Comparison of ENCODE assay signal across 21 mouse cellular contexts in the genomic region with DNA sequence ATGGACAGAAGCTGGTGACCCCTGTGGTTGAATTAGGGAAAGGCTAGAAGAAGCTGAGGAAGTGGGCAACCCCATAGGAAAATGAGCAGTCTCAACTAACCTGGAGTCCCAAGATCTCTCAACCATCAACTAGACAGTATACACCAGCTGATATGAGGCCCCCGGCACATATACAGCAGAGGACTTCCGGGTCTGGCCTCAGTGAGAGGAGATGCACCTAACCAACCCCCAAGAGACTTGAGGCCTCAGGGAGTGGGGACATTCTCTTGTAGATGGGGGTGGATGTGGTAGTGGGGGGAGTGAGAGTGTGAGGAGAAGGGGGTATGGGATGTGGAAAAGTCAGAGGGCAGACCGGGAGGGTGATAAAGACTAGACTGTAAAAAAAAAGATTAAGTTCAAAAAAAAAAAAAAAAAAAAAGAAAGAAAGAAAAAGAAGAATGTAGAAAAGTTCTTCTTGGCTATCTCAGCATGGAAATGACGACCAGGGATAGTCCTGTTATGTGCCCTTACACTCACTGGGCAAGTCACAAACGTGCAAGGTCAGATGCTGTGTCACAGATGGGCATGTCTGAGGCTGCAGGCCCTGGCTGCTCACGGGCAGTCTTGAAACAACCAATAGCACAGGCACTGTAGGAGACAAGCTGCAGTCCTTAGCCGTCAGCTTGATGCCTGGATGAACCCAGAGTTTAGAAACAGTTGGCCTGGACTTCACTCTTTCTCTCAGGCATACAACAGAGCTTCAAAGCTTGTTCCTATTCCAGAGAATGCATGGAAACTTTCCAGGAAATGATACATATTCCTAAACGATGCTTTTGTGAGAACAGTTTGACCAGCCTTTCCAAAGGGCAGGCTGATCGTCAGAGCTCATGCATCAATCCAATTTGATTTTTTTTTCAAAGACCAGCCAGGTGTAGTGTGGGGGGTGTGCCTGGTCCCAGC. TPM values are rescaled to one million over a fixed set of nuclear protein-coding genes. Genes with fewer than 3 reads are reported as not detected.
DNase-seq lines count a peak whose midpoint lies in the region; ATAC-seq and TF ChIP-seq lines count a peak whose summit lies in the region.
"Had no signal": no experiment of that assay in that cellular context is flagged by ENCODE, and none has a peak within 500 bp of the region (broad histone marks: within the 10 kb centered on the region; RNA-seq: fewer than 3 reads in every experiment).

No protein-coding gene starts in this region.

- peak overlapping the region; percentile 28; the same call in 1 of the 2 replicates for H3K27ac ChIP-seq in limb, embryonic 15.5 days
- no peak overlapping the region for H3K27ac ChIP-seq in limb, embryonic 10.5 days
- H3K27ac ChIP-seq in lung, postnatal 0 days (ENCODE audit: low read length): no peak overlapping the region
- H3K27ac ChIP-seq: embryonic facial prominence, embryonic 13.5 days; forebrain, embryonic 13.5 days; gastrocnemius, adult 2 months; hindbrain, embryonic 12.5 days; hindbrain, postnatal 0 days had no signal

- no peak for ATAC-seq in limb, embryonic 15.5 days (ENCODE audit: insufficient number of reproducible peaks, low FRiP score, low TSS enrichment, low read depth)
- ATAC-seq in lung, postnatal 0 days: peak; percentile 49
- ATAC-seq: forebrain, embryonic 13.5 days; forebrain, postnatal 0 days; hindbrain, postnatal 0 days had no signal

- TF ChIP-seq EP300 in lung, postnatal 0 days (IDR thresholded peaks at IDR 0.05): no peak

- H3K9me3 ChIP-seq in limb, embryonic 15.5 days: no peaks in the 10 kb centered on the region
- H3K9me3 ChIP-seq in limb, embryonic 10.5 days (replicated peaks): no peaks in the 10 kb centered on the region
- H3K9me3 ChIP-seq in lung, postnatal 0 days (ENCODE audit: low read length): no peaks in the 10 kb centered on the region
- H3K9me3 ChIP-seq: embryonic facial prominence, embryonic 13.5 days; forebrain, embryonic 13.5 days; hindbrain, embryonic 12.5 days had no signal

- no peaks in the 10 kb centered on the region for H3K27me3 ChIP-seq in limb, embryonic 15.5 days
- H3K27me3 ChIP-seq in limb, embryonic 10.5 days (ENCODE audit: low read depth, poor library complexity, severe bottlenecking): no peaks in the 10 kb centered on the region
- no peaks in the 10 kb centered on the region for H3K27me3 ChIP-seq in lung, postnatal 0 days (replicated peaks; ENCODE audit: insufficient read depth, low read length)
- H3K27me3 ChIP-seq: embryonic facial prominence, embryonic 13.5 days; forebrain, embryonic 13.5 days; hindbrain, embryonic 12.5 days had no signal

- WGBS in limb, embryonic 15.5 days: 54% methylated on average over 9 of the region's 9 CpGs
- WGBS in limb, embryonic 10.5 days: 71% methylated on average over 9 of the region's 9 CpGs
- WGBS in lung, postnatal 0 days: 54% methylated on average over 9 of the region's 9 CpGs

- no peak for TF ChIP-seq CTCF in lung, postnatal 0 days (IDR thresholded peaks at IDR 0.05)

- no peaks in the 10 kb centered on the region for H3K36me3 ChIP-seq in limb, embryonic 15.5 days
- H3K36me3 ChIP-seq in limb, embryonic 10.5 days: no peaks in the 10 kb centered on the region
- no peaks in the 10 kb centered on the region for H3K36me3 ChIP-seq in lung, postnatal 0 days (ENCODE audit: insufficient read depth, low read length)
- H3K36me3 ChIP-seq: embryonic facial prominence, embryonic 13.5 days; hindbrain, embryonic 12.5 days had no signal

- 0 out of 2 replicates have a peak, but pooled peaks cover 3% of the 10 kb centered on the region for H3K4me1 ChIP-seq in limb, embryonic 15.5 days
- H3K4me1 ChIP-seq in limb, embryonic 10.5 days: no peaks in the 10 kb centered on the region
- no peaks in the 10 kb centered on the region for H3K4me1 ChIP-seq in lung, postnatal 0 days (ENCODE audit: insufficient read depth, low read depth, low read length)
- H3K4me1 ChIP-seq: embryonic facial prominence, embryonic 13.5 days; forebrain, embryonic 13.5 days; hindbrain, embryonic 12.5 days had no signal

- H3K4me3 ChIP-seq in limb, embryonic 15.5 days: no peak overlapping the region
- no peak overlapping the region for H3K4me3 ChIP-seq in limb, embryonic 10.5 days
- no peak overlapping the region for H3K4me3 ChIP-seq in lung, postnatal 0 days (ENCODE audit: low read depth, low read length)
- H3K4me3 ChIP-seq: embryonic facial prominence, embryonic 13.5 days; forebrain, embryonic 13.5 days; gastrocnemius, adult 2 months; hindbrain, embryonic 12.5 days had no signal

- peak; percentile 61 for DNase-seq in adrenal gland, adult 2 months
- no peak for DNase-seq in adrenal gland, postnatal 25 days
- no peak for DNase-seq in limb, embryonic 10.5 days (ENCODE audit: low spot score)
- DNase-seq in lung, postnatal 0 days (ENCODE audit: low spot score): peak; percentile 73
- no peak for DNase-seq in lung, postnatal 25 days (ENCODE audit: low spot score)
- peak; percentile 82 for DNase-seq in NIH3T3 (ENCODE audit: low read depth)
- DNase-seq in urinary bladder, adult 18-20 months (ENCODE audit: low spot score in 2 of 2): no peak
- DNase-seq: adrenal gland, adult 8-10 months; cerebellum, adult 11-12 months; cerebellum, adult 9-10 months; cerebellum, postnatal 25 days; forebrain, postnatal 0 days; gastrocnemius, adult 2 months; gastrocnemius, postnatal 25 days; heart, postnatal 10 days; heart, postnatal 4 days had no signal

- no peak overlapping the region for H3K4me2 ChIP-seq in limb, embryonic 15.5 days
- H3K4me2 ChIP-seq in lung, postnatal 0 days (replicated peaks; ENCODE audit: low read depth, low read length): no peak overlapping the region
- H3K4me2 ChIP-seq: embryonic facial prominence, embryonic 13.5 days; forebrain, embryonic 13.5 days; hindbrain, embryonic 12.5 days had no signal

- no peak overlapping the region for H3K9ac ChIP-seq in limb, embryonic 15.5 days
- H3K9ac ChIP-seq in lung, postnatal 0 days (replicated peaks; ENCODE audit: low read depth): no peak overlapping the region
- H3K9ac ChIP-seq: embryonic facial prominence, embryonic 13.5 days; forebrain, embryonic 13.5 days; forebrain, postnatal 0 days; hindbrain, embryonic 12.5 days had no signal

RNA-seq across cellular contexts. Expression of gene Enah, which starts 47.0 kb away (rescaled TPM):
- 10 to 100 TPM; 64.5 to 69.0 TPM for total RNA-seq in adrenal gland, adult 2 months (2021)
- 17.3 and 21.9 TPM in 2 replicates for polyA plus RNA-seq in adrenal gland, adult 2 months (2012; rRNA removed)
- total RNA-seq in adrenal gland, postnatal 25 days (2021): 61.0 and 64.8 TPM in 2 replicates
- 17.3 and 20.8 TPM in 2 replicates for polyA plus RNA-seq in limb, embryonic 15.5 days (2015; fragmentation: Nextera tagmentation; extraction: Ambion mirVana)
- 23.0 and 23.6 TPM in 2 replicates for polyA plus RNA-seq in limb, embryonic 10.5 days (2016; fragmentation: Nextera tagmentation; extraction: Ambion mirVana)
- polyA plus RNA-seq in lung, postnatal 0 days (2015; fragmentation: Nextera tagmentation; extraction: Ambion mirVana): 8.9 and 10.6 TPM in 2 replicates

RNA-seq across cellular contexts. Expression of gene Srp9, which starts 57.7 kb away (rescaled TPM):
- 10 to 100 TPM; 46.4 to 64.9 TPM for total RNA-seq in adrenal gland, adult 2 months (2021)
- 22.7 and 29.6 TPM in 2 replicates for polyA plus RNA-seq in adrenal gland, adult 2 months (2012; rRNA removed)
- total RNA-seq in adrenal gland, postnatal 25 days (2021): 50.7 and 60.9 TPM in 2 replicates
- 155 and 163 TPM in 2 replicates for polyA plus RNA-seq in limb, embryonic 15.5 days (2015; fragmentation: Nextera tagmentation; extraction: Ambion mirVana)
- 168 TPM in 2 replicates for polyA plus RNA-seq in limb, embryonic 10.5 days (2016; fragmentation: Nextera tagmentation; extraction: Ambion mirVana)
- polyA plus RNA-seq in lung, postnatal 0 days (2015; fragmentation: Nextera tagmentation; extraction: Ambion mirVana): 146 and 148 TPM in 2 replicates

Comparison
In these comparisons a context has a peak if more than half of its experiments do, and no peak if none do; other contexts are left out.
1. DNase-seq: peak in adrenal gland, adult 2 months (single experiment), lung, postnatal 0 days (single experiment) and NIH3T3 (single experiment); none in adrenal gland, postnatal 25 days (single experiment), limb, embryonic 10.5 days (single experiment), lung, postnatal 25 days (single experiment) and urinary bladder, adult 18-20 months (0 of 2).